Mouse (Mus musculus) heart, adult 2 months (tissue): Measurements from ENCODE around the gene Hivep1. TPM values are rescaled to one million over a fixed set of nuclear protein-coding genes. Genes with fewer than 3 reads are reported as not detected.

Source experiments
- DNase-seq, 2 experiments: peaks; one replicate each; pipeline ENCODE4 v3.0.0; 2021
- H3K27ac ChIP-seq: fragments of 200-600 bp; 2 replicates; pipeline ENCODE4 v1.8.1; 2022
- H3K27me3 ChIP-seq: fragments of 200-500 bp; 2 replicates; pipeline ENCODE4 v1.6.1; 2012; ENCODE audit warnings: mild to moderate bottlenecking, low read length, inconsistent platforms, mixed read lengths; ENCODE audit not compliant: control insufficient read depth, insufficient read depth
- H3K36me3 ChIP-seq: fragments of 200-500 bp; 2 replicates; pipeline ENCODE4 v1.6.1; 2012; ENCODE audit warnings: low read length, inconsistent platforms; ENCODE audit not compliant: control insufficient read depth, insufficient read depth
- H3K4me1 ChIP-seq: fragments of 200-500 bp; 2 replicates; pipeline ENCODE4 v1.6.1; 2011; ENCODE audit warnings: low read length; ENCODE audit not compliant: control insufficient read depth, insufficient read depth
- H3K4me3 ChIP-seq: fragments of 200-600 bp; 2 replicates; pipeline ENCODE4 v1.8.1; 2022
- H3K79me2 ChIP-seq: fragments of 200-500 bp; replicated peaks from 2 replicates; pipeline ENCODE4 v1.6.1; 2012; ENCODE audit warnings: mild to moderate bottlenecking, inconsistent platforms, low read length, moderate library complexity, mixed read lengths; ENCODE audit not compliant: control insufficient read depth, insufficient read depth
- H3K9ac ChIP-seq: fragments of 200-500 bp; 2 replicates; pipeline ENCODE4 v1.6.1; 2012; ENCODE audit warnings: low read depth, mild to moderate bottlenecking, control low read depth, inconsistent platforms, low read length, mixed read lengths
- CTCF ChIP-seq: fragments of 200-600 bp; IDR thresholded peaks from 2 replicates; pipeline ENCODE4 v1.8.1; 2022; ENCODE audit warnings: antibody characterized with exemption, mild to moderate bottlenecking, moderate library complexity
- EP300 ChIP-seq: fragments of 200-500 bp; IDR thresholded peaks from 2 replicates; pipeline ENCODE4 v1.6.1; 2011; ENCODE audit warnings: low read depth, low read length, control low read depth; ENCODE audit not compliant: insufficient read depth
- POLR2A ChIP-seq: fragments of 200-500 bp; IDR thresholded peaks from 2 replicates; pipeline ENCODE4 v1.6.1; 2011; ENCODE audit warnings: mild to moderate bottlenecking, low read depth, low read length, control low read depth; ENCODE audit not compliant: insufficient read depth
- WGBS: fragments of 180-500 bp; shearing (Covaris S2); methylation state at CpG from one replicate; pipeline ENCODE4 v1.1.7; 2018; 5-methylcytosine and 5-hydroxymethylcytosine counted together
- intact Hi-C: fragments of 180-260 bp; cut with DNase I; formaldehyde crosslinking; loops from one replicate; pipeline ENCODE4 v1.15.1; 2025
- long read RNA-seq: library from polyadenylated mRNA; stranded (forward); transcript quantifications from one replicate; pipeline ENCODE4 v2.0.0, GENCODE M21; 2021
- polyA plus RNA-seq: library from polyadenylated mRNA; depleted of rRNA; stranded (reverse); fragments of >200 nt; gene quantifications from 2 replicates; pipeline ENCODE4 v1.2.3, GENCODE M21; 2012; rRNA removed
- total RNA-seq, 2 experiments: library from RNA; stranded (reverse); gene quantifications; 2 replicates each; pipeline ENCODE4 v1.2.3; 2021

The Hivep1 gene
- total RNA-seq: 10 to 100 TPM; 22.1 to 23.2 TPM
- 16.8 and 21.1 TPM in 2 replicates for polyA plus RNA-seq
- long read RNA-seq, partial matches to known transcripts: 3 of 5 reads
- long read RNA-seq, other reads (novel, unspliced or antisense): 2 of 5 reads

DNA sequence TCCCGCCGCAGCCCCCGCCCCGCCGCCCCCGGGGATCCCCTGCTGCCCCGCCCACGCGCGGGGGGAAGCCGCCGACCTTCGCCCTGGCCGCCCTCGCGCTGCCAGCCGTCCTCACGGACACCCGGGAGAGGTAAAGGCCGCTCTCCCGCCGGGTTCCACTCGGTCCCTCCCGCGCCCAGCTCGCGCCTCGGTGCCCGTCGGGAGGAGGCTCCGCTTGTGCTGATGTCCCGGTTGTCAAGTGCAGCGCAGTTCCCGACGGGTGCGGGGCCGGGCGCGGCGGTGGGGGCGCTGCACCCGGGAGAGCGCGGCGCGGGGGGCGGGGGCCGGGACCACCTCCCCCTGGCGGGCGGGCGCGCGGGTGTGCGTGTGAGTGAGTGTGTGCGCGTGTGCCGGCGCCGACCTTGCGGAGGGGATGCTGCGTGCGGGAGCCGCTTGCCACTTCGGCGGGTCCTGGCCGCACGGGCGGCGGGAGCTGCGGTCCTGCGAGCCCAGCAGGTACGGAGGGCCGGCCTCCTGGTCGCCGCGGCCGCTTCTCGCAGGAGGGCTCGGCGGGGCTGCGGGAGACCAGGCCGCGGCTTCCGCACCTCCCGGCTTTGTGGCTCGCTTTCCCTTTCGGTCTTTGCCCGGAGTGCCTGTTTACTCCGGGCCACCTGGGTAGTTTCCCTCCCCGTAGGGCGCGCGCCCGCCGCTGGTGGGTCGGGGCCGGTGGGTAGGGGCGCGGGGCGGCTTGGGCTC, at the start of gene Hivep1:
Gene Hivep1 (plus strand): TSS at position 61 of the 735 bp plus-strand sequence.
- Histone ChIP-seq H3K27ac (peak within 1 kb of the TSS; percentile 93), H3K9ac (peak within 1 kb of the TSS; percentile 99), H3K4me3 (peak within 1 kb of the TSS; percentile 91), H3K4me1 (peaks cover 6% of the 10 kb centered on the region), H3K27me3 (no peaks in the 10 kb centered on the region), H3K79me2 (no peaks in the 10 kb centered on the region), H3K36me3 (peaks cover 6% of the 10 kb centered on the region; the same call in 1 of the 2 replicates)
- TF ChIP-seq POLR2A (no peak), EP300 (no peak), CTCF (peak; percentile 44)
- intact Hi-C loops: loop anchor here (2.0 to 10.0 kb wide), 5 partner anchors 50 to 533 kb away; partner anchors contain the start of gene Edn1
- DNase-seq: peak in 1 of 2 experiments; percentile 84
- WGBS: 1% methylated on average over 83 of the region's 100 CpGs

DNA sequence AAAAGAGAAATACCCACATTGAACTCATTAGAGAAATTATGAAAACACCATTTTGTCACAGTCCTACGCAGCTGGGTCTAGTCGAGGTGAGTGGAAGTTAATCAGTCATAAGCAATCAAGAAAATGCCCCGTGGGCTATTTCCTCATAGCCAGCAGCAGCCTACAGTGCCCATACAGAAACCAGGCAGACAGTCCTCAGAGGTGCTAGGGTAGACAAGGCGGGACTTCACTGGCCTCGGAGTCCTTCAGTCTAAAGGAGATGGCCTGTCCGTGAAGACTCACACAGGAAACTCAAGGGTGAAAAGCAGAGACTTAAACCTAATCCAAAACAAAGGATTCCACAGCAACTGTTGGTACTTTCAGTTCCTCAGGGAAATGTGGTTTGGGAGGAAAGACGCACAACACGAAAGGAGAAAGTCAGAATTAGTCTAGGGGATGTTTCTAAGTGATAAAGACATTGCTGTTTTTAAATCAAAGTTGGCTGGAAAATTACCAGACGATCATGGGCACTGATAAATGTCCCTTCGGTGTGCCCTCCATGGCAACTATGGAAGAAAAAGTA, 36.3 kb upstream of the Hivep1 start:
- TF ChIP-seq EP300: no peak
- TF ChIP-seq POLR2A: no peak
- no peak for TF ChIP-seq CTCF

DNA sequence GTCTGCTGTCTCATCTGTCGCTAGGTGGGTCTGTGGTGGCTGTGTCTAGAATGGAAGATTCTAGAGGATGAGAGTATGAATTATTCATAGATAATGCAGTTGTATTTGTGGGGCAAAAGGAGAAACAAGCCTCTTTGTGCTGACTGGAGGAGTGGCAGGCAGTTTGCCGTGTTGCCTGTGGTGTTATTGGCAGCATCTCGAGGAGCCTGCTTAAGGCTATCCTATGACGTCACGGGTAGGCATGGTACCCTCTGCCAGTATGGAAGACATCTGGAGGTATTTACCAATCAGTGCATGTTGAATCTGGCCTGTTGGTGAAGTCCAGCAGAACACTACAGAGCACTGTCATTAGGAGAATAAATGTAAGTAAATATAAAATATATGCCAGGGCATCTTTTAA, 35.6 kb upstream of the Hivep1 start:
- TF ChIP-seq POLR2A (no peak), CTCF (no peak), EP300 (no peak)
- Histone ChIP-seq H3K9ac (no peak overlapping the region), H3K27me3 (no peaks in the 10 kb centered on the region), H3K4me1 (no peaks in the 10 kb centered on the region), H3K27ac (no peak overlapping the region), H3K36me3 (no peaks in the 10 kb centered on the region), H3K4me3 (no peak overlapping the region), H3K79me2 (no peaks in the 10 kb centered on the region)
- intact Hi-C loops: no loop called here
- WGBS: 84% methylated on average over 5 of the region's 5 CpGs
- no peak for DNase-seq

More for the DNA sequence above, 36.3 kb upstream of the Hivep1 start:
- Histone ChIP-seq H3K27ac (no peak overlapping the region), H3K27me3 (no peaks in the 10 kb centered on the region), H3K4me1 (no peaks in the 10 kb centered on the region), H3K9ac (no peak overlapping the region), H3K79me2 (no peaks in the 10 kb centered on the region), H3K36me3 (no peaks in the 10 kb centered on the region), H3K4me3 (no peak overlapping the region)
- DNase-seq: no peak
- 68% methylated on average over 10 of the region's 10 CpGs for WGBS
- intact Hi-C loops: no loop called here

DNA sequence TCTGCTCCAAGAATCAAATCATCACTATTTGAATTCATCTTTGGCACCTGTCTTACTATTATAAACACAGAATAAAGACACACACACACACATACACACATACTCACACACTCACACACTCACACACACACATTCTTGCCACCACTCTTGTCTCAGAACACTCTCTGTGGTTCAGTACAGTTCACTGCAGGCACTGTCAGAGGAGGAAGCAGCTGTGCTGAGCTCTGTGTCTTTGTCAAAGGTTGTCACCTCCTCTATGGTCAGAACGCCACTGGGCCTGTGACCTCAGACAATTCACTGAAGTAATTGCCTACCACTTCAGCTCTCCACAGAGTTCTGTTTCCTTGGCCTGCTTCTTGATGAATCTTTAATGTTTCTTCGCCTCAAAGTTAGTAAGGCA, 33.5 kb upstream of the Hivep1 start:
- 74% methylated on average over 2 of the region's 2 CpGs for WGBS
- Histone ChIP-seq H3K36me3 (no peaks in the 10 kb centered on the region), H3K27me3 (no peaks in the 10 kb centered on the region; the same call in 1 of the 2 replicates), H3K79me2 (no peaks in the 10 kb centered on the region), H3K27ac (no peak overlapping the region), H3K9ac (no peak overlapping the region), H3K4me1 (no peaks in the 10 kb centered on the region), H3K4me3 (no peak overlapping the region)
- DNase-seq: no peak
- TF ChIP-seq EP300 (no peak), POLR2A (no peak), CTCF (no peak)
- intact Hi-C loops: no loop called here

DNA sequence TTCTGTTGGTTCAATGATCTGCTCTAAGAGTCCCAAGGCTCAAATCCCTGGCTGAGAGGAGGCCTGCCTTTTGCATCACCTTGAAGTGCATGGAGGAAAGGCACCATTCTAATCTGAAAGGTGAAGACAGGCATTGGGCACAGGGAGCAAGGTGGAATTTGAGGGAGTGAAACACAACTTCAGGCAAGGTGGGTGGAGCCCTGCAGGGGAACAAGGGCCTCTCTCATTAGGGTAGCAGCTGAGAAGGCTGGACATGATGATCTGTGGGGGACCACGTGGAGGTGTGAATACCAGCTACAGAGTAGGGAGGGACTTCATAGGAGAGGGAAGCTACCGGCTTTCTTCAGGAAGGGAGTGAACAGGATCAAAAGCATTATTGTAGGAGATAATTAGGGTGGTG, 10.6 kb upstream of the Hivep1 start:
- TF ChIP-seq POLR2A (no peak), CTCF (no peak), EP300 (no peak)
- Histone ChIP-seq H3K27ac (no peak overlapping the region), H3K4me3 (no peak overlapping the region), H3K4me1 (no peaks in the 10 kb centered on the region), H3K9ac (no peak overlapping the region), H3K27me3 (no peaks in the 10 kb centered on the region), H3K36me3 (no peaks in the 10 kb centered on the region), H3K79me2 (no peaks in the 10 kb centered on the region)
- intact Hi-C loops: no loop called here
- no peak for DNase-seq
- WGBS: 27% methylated on average over 2 of the region's 2 CpGs

DNA sequence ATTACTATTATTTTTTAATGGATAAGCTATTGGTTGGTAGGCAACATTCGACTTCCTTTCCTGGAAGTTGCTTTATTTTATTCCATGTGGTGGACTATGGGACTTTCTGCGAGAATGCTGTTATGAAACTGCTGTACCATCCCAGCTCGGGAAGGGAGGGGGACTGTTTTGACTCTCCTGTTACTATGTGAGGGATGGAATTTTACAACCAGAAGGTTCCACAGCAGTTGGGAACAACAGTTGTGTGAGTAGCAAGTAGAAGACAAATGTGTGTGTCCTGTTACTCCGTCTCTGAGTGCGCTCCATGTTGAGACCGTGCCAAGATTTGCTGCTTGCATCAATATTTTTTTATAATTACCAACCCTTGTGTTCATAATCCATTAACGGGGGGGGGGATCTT, 8.4 kb upstream of the Hivep1 start:
- DNase-seq: no peak
- H3K27ac ChIP-seq: no peak overlapping the region
- H3K27me3 ChIP-seq: no peaks in the 10 kb centered on the region
- WGBS: 84% methylated on average over 7 of the region's 7 CpGs
- no peaks in the 10 kb centered on the region for H3K36me3 ChIP-seq
- TF ChIP-seq CTCF (no peak), POLR2A (no peak), EP300 (no peak)
- no peaks in the 10 kb centered on the region for H3K4me1 ChIP-seq
- no peaks in the 10 kb centered on the region for H3K79me2 ChIP-seq
- intact Hi-C loops: no loop called here
- H3K9ac ChIP-seq: no peak overlapping the region
- no peak overlapping the region for H3K4me3 ChIP-seq
